Mouse (Mus musculus) CH12.LX (cell line): ENCODE measurements around the gene Ugt1a6b.

ENCODE experiments used
- BHLHE40 ChIP-seq: IDR thresholded peaks from 2 replicates; pipeline ENCODE4 v1.6.1; 2011; ENCODE audit warnings: mild to moderate bottlenecking, low read depth, low read length, improper control_type of control experiment
- CTCF ChIP-seq, 2 experiments: IDR thresholded peaks in 1 of 2; conservative IDR thresholded peaks in 1 of 2; 2 replicates each; pipeline ENCODE4 v1.5.1; 2011 to 2012; ENCODE audit warnings: low read depth in 2 of 2, low read length in 2 of 2, improper control_type of control experiment in 1 of 2, inconsistent platforms in 1 of 2, mild to moderate bottlenecking in 1 of 2, moderate library complexity in 1 of 2
- ETS1 ChIP-seq: conservative IDR thresholded peaks from 2 replicates; pipeline ENCODE4 v1.6.1; 2012; ENCODE audit warnings: low read depth, mild to moderate bottlenecking, inconsistent platforms, low read length, improper control_type of control experiment, moderate library complexity
- KAT2A ChIP-seq: IDR thresholded peaks from 2 replicates; pipeline ENCODE4 v1.6.1; 2012; ENCODE audit warnings: low read length, improper control_type of control experiment, inconsistent platforms; ENCODE audit not compliant: insufficient replicate concordance
- MAX ChIP-seq: IDR thresholded peaks from 2 replicates; pipeline ENCODE4 v1.6.1; 2011; ENCODE audit warnings: low read length, improper control_type of control experiment
- POLR2A ChIP-seq: IDR thresholded peaks from 2 replicates; pipeline ENCODE4 v1.6.1; 2011; ENCODE audit warnings: low read depth, mild to moderate bottlenecking, improper control_type of control experiment, low read length
- TBP ChIP-seq: conservative IDR thresholded peaks from 2 replicates; pipeline ENCODE4 v1.6.1; 2011; ENCODE audit warnings: low read depth, low read length, improper control_type of control experiment
- USF1 ChIP-seq: IDR thresholded peaks from 2 replicates; pipeline ENCODE4 v1.6.1; 2014; ENCODE audit warnings: low read depth, mild to moderate bottlenecking, inconsistent platforms, low read length, improper control_type of control experiment
- ZMIZ1 ChIP-seq: IDR thresholded peaks from 2 replicates; pipeline ENCODE4 v1.6.1; 2012; ENCODE audit warnings: low read depth, mild to moderate bottlenecking, inconsistent platforms, low read length, improper control_type of control experiment

DNA sequence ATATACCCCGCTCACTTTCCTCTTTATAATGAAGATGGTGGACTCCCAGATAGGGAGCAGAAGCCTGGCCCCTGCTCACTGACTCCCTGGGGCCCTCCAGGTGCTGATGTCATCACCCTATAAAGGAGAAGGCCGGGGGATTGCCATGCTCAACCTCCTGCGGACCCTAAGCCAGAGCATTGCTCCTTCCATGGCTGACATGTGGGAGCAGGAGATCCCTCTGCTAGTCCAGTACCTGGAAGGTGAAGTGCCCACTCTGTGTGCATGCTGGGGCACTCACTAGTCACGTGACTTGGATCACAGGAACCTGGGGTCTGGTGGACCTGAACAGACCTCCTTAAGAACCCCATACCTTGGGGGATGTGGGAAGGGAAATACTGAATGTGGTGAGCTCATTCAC, 137.5 kb downstream of the Ugt1a6b start:
- TF ChIP-seq KAT2A (no peak), ZMIZ1 (no peak), POLR2A (no peak), BHLHE40 (peak; percentile 20; the same call in 1 of the 2 replicates), MAX (no peak), ETS1 (no peak), TBP (no peak), USF1 (no peak), CTCF (conservative IDR thresholded peaks at IDR 0.05 in 1 of 2, IDR thresholded peaks at IDR 0.05 in 1 of 2; ENCODE audit: low read depth in 2 of 2, low read length in 2 of 2) (no peak)
